Mouse (Mus musculus): Measurements from ENCODE around the gene Ak5. TPM values are rescaled to one million over a fixed set of nuclear protein-coding genes. Genes with fewer than 3 reads are reported as not detected.

Gene Ak5
- total and polyA plus RNA-seq, 3 experiments, result 0.13 to 0.79 (median 0.23) TPM

GRCm38 (mm10) chr3:152428925-152429324, 239.2 kb downstream of the Ak5 start:
- Histone ChIP-seq H3K4me3 (replicated peaks in 1 of 3; ENCODE audit: low read depth in 2 of 3, low read length in 2 of 3, poor library complexity in 1 of 3) (no peak overlapping the region), H3K27me3 (replicated peaks) (no peaks in the 10 kb centered on the region), H3K4me2 (ENCODE audit: insufficient read depth, low read depth, poor library complexity, severe bottlenecking) (no peak overlapping the region), H3K27ac (ENCODE audit: insufficient read depth, low read depth) (no peak overlapping the region), H3K4me1 (ENCODE audit: control insufficient read depth in 1 of 2, insufficient read depth in 2 of 2) (peaks cover 4 to 13% of the 10 kb centered on the region in 2 experiments; a peak in 2 of 4 replicates), H3K79me2 (replicated peaks; ENCODE audit: control insufficient read depth, extremely low read depth, insufficient read depth, poor library complexity, severe bottlenecking) (peaks cover 27% of the 10 kb centered on the region), H3K36me3 (replicated peaks in 1 of 2; ENCODE audit: control insufficient read depth in 1 of 2, insufficient read depth in 1 of 2, low read length in 1 of 2) (peaks cover 41 to 87% of the 10 kb centered on the region in 2 experiments), H3K9ac (ENCODE audit: insufficient read depth, low read depth) (no peak overlapping the region), H3K9me3 (replicated peaks; ENCODE audit: low read length) (no peaks in the 10 kb centered on the region)
- in situ Hi-C loops (cut with MboI; ENCODE audit: low pct_ligation_motif_present, low pct_unique_long_range_greater_than_20kb, low sequenced_read_pairs) (no loop called here), dilution Hi-C loops (cut with MboI; ENCODE audit: extremely low pct_ligation_motif_present, extremely low pct_unique_long_range_greater_than_20kb, low sequenced_read_pairs) (no loop called here)
- TF ChIP-seq RAD21 (IDR thresholded peaks at IDR 0.05; ENCODE audit: low read depth, low read length) (no peak), JUN (IDR thresholded peaks at IDR 0.05; ENCODE audit: insufficient read depth, low read depth, low read length) (no peak), PAX5 (IDR thresholded peaks at IDR 0.05; ENCODE audit: low read length) (no peak), GABPA (IDR thresholded peaks at IDR 0.05; ENCODE audit: insufficient replicate concordance, low read depth, low read length) (no peak), TCF12 (IDR thresholded peaks at IDR 0.05; ENCODE audit: low read depth, low read length) (no peak), CHD1 (IDR thresholded peaks at IDR 0.05; ENCODE audit: low read depth, low read length) (no peak), ZNF384 (IDR thresholded peaks at IDR 0.05; ENCODE audit: low read depth, low read length) (no peak)
- DNase-seq (ENCODE audit: extremely low read depth), result no peak

Other genes starting within 250 kb of the Ak5 start
- gene Pigk, start 45.7 kb upstream of the Ak5 start, total RNA-seq (2012; rRNA removed), result 56.4 and 62.0 TPM in 2 replicates
- gene Pigk, start 45.7 kb upstream of the Ak5 start, total RNA-seq (2014; rRNA removed), result 79.3 and 91.7 TPM in 2 replicates
- 67.5 and 88.5 TPM in 2 replicates for gene Pigk, start 45.7 kb upstream of the Ak5 start, polyA plus RNA-seq (2012; ENCODE audit: insufficient read length, low read depth)

Data from CH12.LX (cell line).